Mouse (Mus musculus) lung, embryonic 16.5 days (tissue): ENCODE data around the gene Ulk3. TPM values are rescaled to one million over a fixed set of nuclear protein-coding genes. Genes with fewer than 3 reads are reported as not detected.

Experiments
- ATAC-seq: fragments of 200-750 bp; cut with Nextera tagmentation; 2 replicates; pipeline ENCODE4 v1.8.0; 2017; ENCODE audit warnings: low read depth, mild to moderate bottlenecking, moderate library complexity
- H3K27ac ChIP-seq: fragments of 300-500 bp; sonication (generic); 2 replicates; pipeline ENCODE4 v1.5.1; 2014; ENCODE audit warnings: mild to moderate bottlenecking, control low read depth, low read length
- H3K27me3 ChIP-seq: fragments of 300-500 bp; sonication (generic); 2 replicates; pipeline ENCODE4 v1.6.1; 2014; ENCODE audit warnings: low read depth, low read length, mixed read lengths; ENCODE audit not compliant: control insufficient read depth, insufficient read depth
- H3K36me3 ChIP-seq: fragments of 300-500 bp; sonication (generic); 2 replicates; pipeline ENCODE4 v1.6.1; 2014; ENCODE audit warnings: low read length; ENCODE audit not compliant: control insufficient read depth, insufficient read depth
- H3K4me1 ChIP-seq: fragments of 300-500 bp; sonication (generic); replicated peaks from 2 replicates; pipeline ENCODE4 v1.6.1; 2014; ENCODE audit warnings: low read length, mixed read lengths; ENCODE audit not compliant: control insufficient read depth, insufficient read depth
- H3K4me2 ChIP-seq: fragments of 300-500 bp; sonication (generic); 2 replicates; pipeline ENCODE4 v1.6.1; 2014; ENCODE audit warnings: low read depth, low read length, control low read depth
- H3K4me3 ChIP-seq: fragments of 300-500 bp; sonication (generic); 2 replicates; pipeline ENCODE4 v1.5.1; 2014; ENCODE audit warnings: mild to moderate bottlenecking, low read length, control low read depth
- H3K9ac ChIP-seq: fragments of 300-500 bp; sonication (generic); 2 replicates; pipeline ENCODE4 v1.6.1; 2014; ENCODE audit warnings: low read length, control low read depth
- H3K9me3 ChIP-seq: fragments of 300-500 bp; sonication (generic); 2 replicates; pipeline ENCODE4 v1.6.1; 2016; ENCODE audit warnings: low read length; ENCODE audit not compliant: control insufficient read depth
- WGBS: fragments of 180-500 bp; shearing (Covaris S2); extraction: QIAGEN DNeasy Blood & Tissue Kit; methylation state at CpG from one replicate; pipeline ENCODE4 v1.1.7; 2014; 5-methylcytosine and 5-hydroxymethylcytosine counted together
- polyA plus RNA-seq: library from polyadenylated mRNA; unstranded; fragments of >200 nt; fragmentation: Nextera tagmentation; extraction: Ambion mirVana; gene quantifications from 2 replicates; pipeline ENCODE4 v1.2.1, GENCODE M21; 2015

The Ulk3 gene
- polyA plus RNA-seq, 1 experiment from 2014 or later = 17.9 TPM

DNA sequence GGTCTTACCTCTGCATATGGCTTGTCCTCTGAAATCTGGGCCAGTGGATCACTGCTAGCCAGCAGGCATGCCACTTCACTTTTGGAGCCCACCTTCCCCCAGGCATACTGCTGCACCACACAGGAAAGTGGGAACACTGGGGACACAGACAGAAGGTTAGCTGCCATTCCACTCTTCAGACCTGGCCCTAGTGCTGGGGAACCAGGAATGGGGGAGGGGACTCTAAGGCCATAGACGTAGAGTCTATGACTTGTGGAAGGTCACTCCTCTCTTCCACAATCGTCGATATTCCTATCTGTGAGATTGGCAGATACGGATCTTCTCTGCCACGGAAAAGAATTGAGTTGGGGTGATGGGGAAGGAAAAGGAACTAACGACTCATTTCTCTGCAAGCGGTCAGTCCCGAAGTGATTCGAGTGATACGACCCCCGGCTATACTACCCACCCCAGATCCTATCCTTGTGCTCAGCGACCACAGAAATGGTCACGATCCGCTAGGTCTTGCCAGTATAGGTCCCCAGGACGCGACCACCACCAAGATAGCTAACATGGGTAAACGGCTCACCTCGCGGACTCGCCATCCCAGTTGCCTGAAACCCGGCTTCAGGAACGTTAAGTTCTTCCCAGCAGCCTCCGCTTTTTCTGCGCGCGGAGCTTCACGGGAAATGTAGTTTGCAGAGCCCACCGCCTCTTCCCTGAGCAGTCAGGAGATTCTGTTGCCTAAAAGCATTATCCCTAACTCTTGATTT, 36.9 kb upstream of the Ulk3 start, which contains the start of gene Mpi:
TSS of gene Mpi (minus strand) at position 625 of the 749 bp plus-strand sequence.
- Histone ChIP-seq H3K4me1 (peaks cover 3% of the 10 kb centered on the region; the same call in 1 of the 2 replicates), H3K9me3 (no peaks in the 10 kb centered on the region), H3K27me3 (no peaks in the 10 kb centered on the region), H3K36me3 (peaks cover 6% of the 10 kb centered on the region; the same call in 1 of the 2 replicates), H3K4me3 (peak within 1 kb of the TSS; percentile 66), H3K9ac (peak within 1 kb of the TSS; percentile 77), H3K27ac (no peak within 1 kb of the TSS), H3K4me2 (peak within 1 kb of the TSS; percentile 57)
- peak; percentile 49 for ATAC-seq
- 2% methylated on average over 28 of the region's 28 CpGs for WGBS

DNA sequence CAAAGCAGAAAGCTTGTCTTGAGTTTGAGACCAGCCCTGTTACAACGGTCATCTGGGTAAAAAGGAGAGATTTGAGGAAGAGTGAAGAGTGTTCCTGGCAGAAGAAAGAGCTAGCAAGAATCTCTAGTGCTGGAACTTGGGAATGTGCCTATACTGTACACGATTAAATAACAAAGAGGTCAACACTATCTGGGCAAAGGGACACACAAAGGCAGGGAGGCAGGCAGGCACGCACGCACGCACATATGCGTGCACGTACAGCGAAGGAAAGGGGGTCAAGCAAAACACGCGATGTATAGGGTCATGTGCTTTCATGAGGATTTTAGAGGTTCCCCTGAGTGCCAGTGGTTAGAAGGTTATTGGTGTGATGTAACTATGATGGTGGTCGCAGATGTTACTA, 36.1 kb upstream of the Ulk3 start:
- H3K4me3 ChIP-seq = no peak overlapping the region
- H3K4me2 ChIP-seq = no peak overlapping the region
- WGBS = 72% methylated on average over 11 of the region's 11 CpGs
- no peaks in the 10 kb centered on the region for H3K9me3 ChIP-seq
- no peak for ATAC-seq
- no peak overlapping the region for H3K27ac ChIP-seq
- peaks cover 6% of the 10 kb centered on the region; the same call in 1 of the 2 replicates for H3K36me3 ChIP-seq
- no peak overlapping the region for H3K9ac ChIP-seq
- peaks cover 3% of the 10 kb centered on the region; the same call in 1 of the 2 replicates for H3K4me1 ChIP-seq
- H3K27me3 ChIP-seq = no peaks in the 10 kb centered on the region

DNA sequence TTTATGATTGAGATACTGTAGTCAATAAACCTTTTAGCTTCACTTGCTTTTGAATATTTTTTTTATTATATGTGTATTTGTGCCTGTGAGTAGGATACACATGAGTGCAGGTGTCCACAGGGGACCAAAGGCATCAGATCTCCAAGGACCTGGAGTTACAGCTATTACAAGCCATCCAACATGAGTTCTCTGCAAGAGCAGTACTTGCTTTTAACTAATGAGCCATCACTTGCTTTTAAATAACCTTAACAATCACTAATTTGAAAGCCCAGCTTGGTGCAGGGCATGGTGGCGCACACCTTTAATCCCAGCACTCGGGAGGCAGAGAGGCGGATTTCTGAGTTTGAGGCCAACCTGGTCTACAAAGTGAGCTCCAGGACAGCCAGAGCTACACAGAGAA, 34.5 kb upstream of the Ulk3 start:
- 52% methylated on average over 3 of the region's 3 CpGs for WGBS
- Histone ChIP-seq H3K4me1 (peaks cover 3% of the 10 kb centered on the region; the same call in 1 of the 2 replicates), H3K27me3 (no peaks in the 10 kb centered on the region), H3K9ac (no peak overlapping the region), H3K4me2 (no peak overlapping the region), H3K9me3 (no peaks in the 10 kb centered on the region), H3K27ac (no peak overlapping the region), H3K36me3 (no peaks in the 10 kb centered on the region), H3K4me3 (no peak overlapping the region)
- ATAC-seq = no peak

DNA sequence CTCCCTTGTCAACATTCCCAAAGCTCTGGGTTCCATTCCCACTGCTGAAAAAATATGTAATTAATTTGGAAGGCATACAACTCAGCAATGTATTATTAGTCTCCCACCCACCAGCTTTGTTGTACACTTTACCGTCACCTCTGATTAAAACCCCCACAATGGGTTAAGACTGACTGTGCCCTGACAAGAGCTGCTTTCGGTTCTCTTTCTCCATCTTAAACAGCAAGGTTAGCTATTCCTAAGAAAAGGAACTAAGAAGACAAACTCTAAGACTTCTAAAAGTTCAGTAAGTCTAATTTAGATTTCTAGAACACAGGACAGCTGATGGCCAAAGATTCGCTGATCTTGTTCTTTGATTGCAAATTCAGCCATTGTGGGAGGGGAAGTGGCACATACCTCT, 32.0 kb upstream of the Ulk3 start:
- Histone ChIP-seq H3K27me3 (no peaks in the 10 kb centered on the region), H3K4me2 (no peak overlapping the region)
- ATAC-seq = no peak

DNA sequence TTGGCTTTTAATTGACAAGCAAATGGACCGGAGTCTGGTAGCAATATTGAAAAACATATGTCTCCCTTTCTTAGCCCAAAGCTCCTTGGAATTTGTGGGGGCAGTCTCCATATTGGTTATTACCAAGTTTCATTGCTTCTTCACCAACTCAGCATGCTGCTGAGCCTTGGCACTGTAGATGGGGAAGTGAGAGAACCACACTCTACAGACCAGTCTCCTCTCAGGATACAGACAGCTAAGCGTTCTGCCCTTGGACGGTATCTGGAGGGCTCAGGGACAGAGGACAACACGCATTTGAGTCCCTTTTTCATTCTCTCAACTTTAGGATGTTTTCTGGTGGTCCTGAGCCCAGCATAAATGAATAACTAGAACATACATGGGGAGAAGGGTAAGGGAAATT, 30.6 kb upstream of the Ulk3 start:
- no peak overlapping the region for H3K4me2 ChIP-seq
- H3K27me3 ChIP-seq = no peaks in the 10 kb centered on the region
- H3K4me1 ChIP-seq = peaks cover 18% of the 10 kb centered on the region
- no peak overlapping the region for H3K9ac ChIP-seq
- H3K27ac ChIP-seq = no peak overlapping the region
- WGBS = 83% methylated on average over 4 of the region's 4 CpGs
- no peak for ATAC-seq
- no peak overlapping the region for H3K4me3 ChIP-seq
- H3K36me3 ChIP-seq = no peaks in the 10 kb centered on the region
- H3K9me3 ChIP-seq = no peaks in the 10 kb centered on the region

More for the DNA sequence above, 32.0 kb upstream of the Ulk3 start:
- no peak overlapping the region for H3K4me3 ChIP-seq
- no peak overlapping the region for H3K9ac ChIP-seq
- no peak overlapping the region for H3K27ac ChIP-seq
- H3K4me1 ChIP-seq = peaks cover 10% of the 10 kb centered on the region
- no peaks in the 10 kb centered on the region for H3K9me3 ChIP-seq
- no peaks in the 10 kb centered on the region for H3K36me3 ChIP-seq
- WGBS = 67% methylated on average over 3 of the region's 3 CpGs

DNA sequence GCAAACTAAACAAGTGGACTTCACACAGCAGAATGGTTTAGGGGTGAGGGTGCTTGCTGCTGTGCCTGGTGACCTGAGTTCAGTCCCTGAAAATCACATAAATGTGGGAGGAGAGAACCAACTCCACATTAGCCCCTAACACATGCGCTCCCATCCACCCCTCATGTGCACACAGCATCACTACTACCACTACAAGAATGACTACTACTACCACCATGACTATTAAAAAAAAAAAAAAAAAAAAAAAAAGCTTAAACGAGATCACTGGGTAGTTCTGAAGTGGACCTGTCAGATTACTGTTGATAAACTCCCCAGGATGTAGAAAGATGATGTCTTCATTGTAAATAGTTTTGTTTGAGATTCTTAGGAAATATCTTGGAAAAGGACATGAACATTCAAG, 29.7 kb upstream of the Ulk3 start:
- H3K27ac ChIP-seq = no peak overlapping the region
- no peaks in the 10 kb centered on the region for H3K9me3 ChIP-seq
- H3K9ac ChIP-seq = no peak overlapping the region
- no peaks in the 10 kb centered on the region for H3K36me3 ChIP-seq
- no peak for ATAC-seq
- no peaks in the 10 kb centered on the region for H3K27me3 ChIP-seq
- WGBS = 73% methylated on average over 2 of the region's 2 CpGs
- peaks cover 18% of the 10 kb centered on the region for H3K4me1 ChIP-seq
- H3K4me3 ChIP-seq = no peak overlapping the region
- no peak overlapping the region for H3K4me2 ChIP-seq

DNA sequence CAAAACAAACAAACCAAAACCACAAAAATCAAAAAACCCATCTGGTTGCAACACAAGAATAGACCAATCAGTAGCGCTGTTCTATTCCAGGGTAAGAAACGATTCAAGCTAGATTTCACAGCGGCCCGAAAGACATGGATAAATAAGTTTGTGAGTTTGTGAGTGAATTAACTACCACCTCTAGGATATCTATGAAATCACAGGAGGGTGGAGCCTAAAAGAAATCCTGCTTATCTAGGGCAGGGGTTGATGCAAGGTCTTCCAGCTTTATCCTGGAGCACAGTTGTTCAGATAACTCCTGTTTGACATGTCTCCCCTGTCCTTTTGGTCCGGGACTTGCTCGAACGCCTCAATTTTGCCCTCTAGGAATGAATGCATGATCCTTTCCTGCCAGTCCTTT, 29.0 kb upstream of the Ulk3 start:
- H3K27me3 ChIP-seq = no peaks in the 10 kb centered on the region
- H3K9ac ChIP-seq = peak overlapping the region; percentile 79
- WGBS = 26% methylated on average over 7 of the region's 7 CpGs
- peaks cover 18% of the 10 kb centered on the region for H3K4me1 ChIP-seq
- no peak overlapping the region for H3K27ac ChIP-seq
- H3K4me2 ChIP-seq = peak overlapping the region; percentile 63
- no peak for ATAC-seq
- peak overlapping the region; percentile 74 for H3K4me3 ChIP-seq
- H3K9me3 ChIP-seq = no peaks in the 10 kb centered on the region
- H3K36me3 ChIP-seq = no peaks in the 10 kb centered on the region

DNA sequence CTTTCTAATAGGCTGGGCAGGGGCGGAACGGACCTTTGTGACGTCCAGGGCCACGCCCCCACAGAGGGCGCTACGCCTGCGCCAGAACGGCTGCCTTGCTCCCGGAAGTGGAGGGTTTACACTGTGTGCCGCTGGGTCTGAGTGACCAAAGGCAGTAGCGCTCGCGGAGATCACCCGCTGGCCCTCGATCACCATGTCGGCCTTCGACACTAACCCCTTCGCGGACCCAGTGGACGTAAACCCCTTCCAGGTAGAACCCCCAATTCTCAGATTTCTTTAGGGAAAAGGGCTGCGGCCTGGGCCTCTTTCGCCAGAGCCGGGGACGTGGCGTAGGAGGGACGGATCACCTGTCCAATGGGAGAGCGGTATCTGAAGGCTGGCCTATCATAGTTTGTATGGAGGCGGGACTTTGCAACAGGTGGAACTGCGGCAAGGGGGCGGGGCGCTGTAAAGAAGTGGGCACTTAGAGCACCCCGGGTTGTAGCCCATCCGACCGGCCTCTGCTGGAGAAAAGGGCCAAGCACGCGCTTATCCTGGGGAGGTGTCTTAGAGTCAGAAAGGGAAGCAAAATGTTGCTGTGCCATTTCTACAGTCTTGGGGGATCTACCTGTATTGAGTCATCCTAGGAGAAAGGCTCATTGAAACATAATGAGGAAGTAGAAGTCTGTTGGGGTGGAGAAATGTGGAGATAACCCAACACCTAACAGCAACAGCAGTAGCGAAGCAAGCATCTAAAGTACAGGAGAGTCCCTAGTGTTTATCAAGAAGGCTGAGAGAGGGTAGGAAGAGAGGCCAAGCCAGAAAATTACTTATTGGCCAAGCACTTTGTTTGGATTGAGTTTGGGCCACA, 28.2 kb upstream of the Ulk3 start, which contains the start of gene Scamp2:
TSS of gene Scamp2 (plus strand) at position 83 of the 850 bp plus-strand sequence.
- no peaks in the 10 kb centered on the region for H3K9me3 ChIP-seq

DNA sequence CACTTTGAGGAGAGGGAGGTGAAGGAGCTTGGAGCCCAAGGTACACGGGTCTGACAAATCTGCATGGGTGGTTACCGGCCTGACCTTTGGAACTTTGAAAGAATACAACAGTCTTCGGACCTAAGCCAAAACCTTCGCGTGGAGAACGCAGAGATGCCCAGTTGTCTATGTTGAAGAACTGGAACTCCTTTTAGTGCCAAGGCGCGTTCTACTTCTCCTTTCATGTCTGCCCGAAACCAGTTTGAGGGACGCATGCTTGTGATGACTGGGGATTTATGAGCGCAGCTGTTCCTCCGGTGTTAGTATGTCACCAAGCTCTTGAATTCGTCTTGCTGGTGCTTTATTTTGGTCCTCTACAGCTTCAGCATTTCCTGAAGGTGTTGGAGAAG, 27.5 kb upstream of the Ulk3 start:
- WGBS = 67% methylated on average over 13 of the region's 13 CpGs
- no peaks in the 10 kb centered on the region for H3K27me3 ChIP-seq
- no peaks in the 10 kb centered on the region for H3K36me3 ChIP-seq
- peak overlapping the region; percentile 79; the same call in 1 of the 2 replicates for H3K9ac ChIP-seq
- no peaks in the 10 kb centered on the region for H3K9me3 ChIP-seq
- peak overlapping the region; percentile 74 for H3K4me3 ChIP-seq
- H3K4me1 ChIP-seq = peaks cover 19% of the 10 kb centered on the region
- no peak overlapping the region for H3K27ac ChIP-seq
- H3K4me2 ChIP-seq = peak overlapping the region; percentile 63
- no peak for ATAC-seq

More for the DNA sequence above, 28.2 kb upstream of the Ulk3 start, which contains the start of gene Scamp2:
- WGBS = 1% methylated on average over 37 of the region's 37 CpGs
- peak within 1 kb of the TSS; percentile 63 for H3K4me2 ChIP-seq
- H3K4me1 ChIP-seq = peaks cover 19% of the 10 kb centered on the region
- peak; percentile 99 for ATAC-seq
- peak within 1 kb of the TSS; percentile 74 for H3K4me3 ChIP-seq
- peak within 1 kb of the TSS; percentile 67 for H3K27ac ChIP-seq
- H3K36me3 ChIP-seq = no peaks in the 10 kb centered on the region
- H3K9ac ChIP-seq = peak within 1 kb of the TSS; percentile 79
- no peaks in the 10 kb centered on the region for H3K27me3 ChIP-seq
